Mouse (Mus musculus): Measurements from ENCODE around the gene Man1b1. TPM values are rescaled to one million over a fixed set of nuclear protein-coding genes. Genes with fewer than 3 reads are reported as not detected.
A peak's percentile ranks its signal among the peaks of the same experiment; 100 is the strongest.

Man1b1 gene
- polyA plus RNA-seq, 2 experiments, result 6.6 to 25.4 TPM

DNA sequence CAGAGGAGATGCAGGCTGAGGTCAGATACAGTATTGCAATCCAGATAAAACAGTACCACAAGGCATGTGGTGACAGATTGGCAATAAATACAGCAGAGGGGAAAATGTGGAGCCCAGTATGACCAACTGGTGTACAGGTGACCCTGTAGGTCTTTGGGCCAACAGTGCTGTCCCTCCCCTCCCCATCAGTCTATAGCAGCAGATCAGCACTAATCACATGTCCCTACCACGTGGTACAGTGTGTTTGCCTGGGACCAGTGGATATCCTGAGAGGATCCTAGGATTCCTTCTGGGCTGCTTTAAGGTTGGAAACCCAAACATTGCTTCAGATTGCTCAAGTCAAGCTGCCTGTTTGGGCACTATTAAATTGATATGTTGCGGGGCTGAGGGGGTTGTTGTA, 1.4 kb downstream of the Man1b1 start:
- DNase-seq (ENCODE audit: low read depth in 3 of 3, low spot score in 3 of 3) (no peak), ATAC-seq (ENCODE audit: insufficient read depth) (no peak)
- Histone ChIP-seq H3K27me3 (ENCODE audit: control insufficient read depth, insufficient read depth, low read length) (no peaks in the 10 kb centered on the region), H3K27ac (no peak overlapping the region; the same call in 1 of the 2 replicates), H3K36me3 (replicated peaks; ENCODE audit: control insufficient read depth, insufficient read depth, low read depth) (peaks cover 19% of the 10 kb centered on the region), H3K9ac (replicated peaks) (peak overlapping the region; percentile 93), H3K4me1 (replicated peaks; ENCODE audit: control insufficient read depth in 2 of 2, insufficient read depth in 2 of 2, low read length in 1 of 2) (peaks cover 12 to 14% of the 10 kb centered on the region in 2 experiments), H3K4me3 (ENCODE audit: insufficient read depth in 1 of 2, low read depth in 2 of 2, low read length in 2 of 2) (peak overlapping the region; percentile 90 to 99), H3K4me2 (ENCODE audit: low read depth) (peak overlapping the region; percentile 96), H3K9me3 (ENCODE audit: control insufficient read depth, low read length) (no peaks in the 10 kb centered on the region)
- 69% methylated on average over 2 of the region's 2 CpGs for WGBS (ENCODE audit: insufficient replicate concordance)
- TF ChIP-seq EP300 (IDR thresholded peaks at IDR 0.05; ENCODE audit: low read depth) (no peak), CTCF (IDR thresholded peaks at IDR 0.05; ENCODE audit: low read depth) (no peak)

- DNase-seq (ENCODE audit: low read depth in 3 of 3, low spot score in 3 of 3) (no peak), ATAC-seq (ENCODE audit: insufficient read depth) (no peak)
- H3K4me2 ChIP-seq (ENCODE audit: low read depth), result no peak overlapping the region
- H3K4me1 ChIP-seq (replicated peaks; ENCODE audit: control insufficient read depth in 2 of 2, insufficient read depth in 2 of 2, low read length in 1 of 2), result peaks cover 4 to 5% of the 10 kb centered on the region in 2 experiments
- H3K9ac ChIP-seq (replicated peaks), result no peak overlapping the region
- no peaks in the 10 kb centered on the region for H3K27me3 ChIP-seq (ENCODE audit: control insufficient read depth, insufficient read depth, low read length)
- H3K9me3 ChIP-seq (ENCODE audit: control insufficient read depth, low read length), result no peaks in the 10 kb centered on the region
- no peak overlapping the region for H3K27ac ChIP-seq
- H3K36me3 ChIP-seq (replicated peaks; ENCODE audit: control insufficient read depth, insufficient read depth, low read depth), result peaks cover 33% of the 10 kb centered on the region
- TF ChIP-seq CTCF (IDR thresholded peaks at IDR 0.05; ENCODE audit: low read depth), result no peak
- H3K4me3 ChIP-seq (ENCODE audit: insufficient read depth in 1 of 2, low read depth in 2 of 2, low read length in 2 of 2), result no peak overlapping the region
- 86% methylated on average over 6 of the region's 6 CpGs for WGBS (ENCODE audit: insufficient replicate concordance)
Observed at GRCm38 (mm10) chr2:25338303-25338702, 6.2 kb downstream of the Man1b1 start.

DNA sequence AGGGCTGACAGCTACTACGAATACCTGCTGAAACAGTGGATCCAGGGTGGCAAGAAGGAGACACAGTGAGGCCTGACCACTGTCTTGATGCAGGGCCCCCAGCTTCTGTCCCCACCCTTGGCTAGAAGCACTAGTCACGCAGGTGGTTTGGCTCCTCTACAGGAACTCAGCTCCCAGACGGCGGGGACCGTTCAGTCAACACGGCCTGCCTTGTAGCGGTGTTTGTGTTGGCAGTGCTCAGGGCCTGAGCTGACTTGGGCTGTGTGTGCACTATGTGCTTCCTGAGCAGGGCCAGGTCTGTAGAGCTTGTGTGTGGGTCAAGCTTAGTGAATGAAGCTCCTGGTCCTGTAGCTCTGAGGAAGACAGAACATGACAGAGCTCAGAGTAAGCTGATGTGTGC, 16.0 kb downstream of the Man1b1 start:
- no peak overlapping the region for H3K9ac ChIP-seq (replicated peaks)
- H3K4me3 ChIP-seq (ENCODE audit: insufficient read depth in 1 of 2, low read depth in 2 of 2, low read length in 2 of 2), result no peak overlapping the region
- H3K4me1 ChIP-seq (replicated peaks; ENCODE audit: control insufficient read depth in 2 of 2, insufficient read depth in 2 of 2, low read length in 1 of 2), result no peaks in the 10 kb centered on the region
- H3K4me2 ChIP-seq (ENCODE audit: low read depth), result no peak overlapping the region
- no peak overlapping the region for H3K27ac ChIP-seq
- no peaks in the 10 kb centered on the region for H3K27me3 ChIP-seq (ENCODE audit: control insufficient read depth, insufficient read depth, low read length)
- no peak for ATAC-seq (ENCODE audit: insufficient read depth)
- no peaks in the 10 kb centered on the region for H3K9me3 ChIP-seq (ENCODE audit: control insufficient read depth, low read length)
- no peak for DNase-seq (ENCODE audit: low read depth in 3 of 3, low spot score in 3 of 3)
- peaks cover 53% of the 10 kb centered on the region for H3K36me3 ChIP-seq (replicated peaks; ENCODE audit: control insufficient read depth, insufficient read depth, low read depth)
- no peak for TF ChIP-seq EP300 (IDR thresholded peaks at IDR 0.05; ENCODE audit: low read depth)
- no peak for TF ChIP-seq CTCF (IDR thresholded peaks at IDR 0.05; ENCODE audit: low read depth)
- 82% methylated on average over 7 of the region's 7 CpGs for WGBS (ENCODE audit: insufficient replicate concordance)

GRCm38 (mm10) chr2:25349499-25349898, 17.4 kb downstream of the Man1b1 start:
- Histone ChIP-seq H3K4me3 (ENCODE audit: insufficient read depth in 1 of 2, low read depth in 2 of 2, low read length in 2 of 2) (no peak overlapping the region), H3K27me3 (ENCODE audit: control insufficient read depth, insufficient read depth, low read length) (no peaks in the 10 kb centered on the region), H3K9ac (replicated peaks) (no peak overlapping the region), H3K27ac (no peak overlapping the region), H3K4me2 (ENCODE audit: low read depth) (no peak overlapping the region), H3K36me3 (replicated peaks; ENCODE audit: control insufficient read depth, insufficient read depth, low read depth) (peaks cover 43% of the 10 kb centered on the region), H3K4me1 (replicated peaks; ENCODE audit: control insufficient read depth in 2 of 2, insufficient read depth in 2 of 2, low read length in 1 of 2) (no peaks in the 10 kb centered on the region), H3K9me3 (ENCODE audit: control insufficient read depth, low read length) (no peaks in the 10 kb centered on the region)
- 78% methylated on average over 4 of the region's 4 CpGs for WGBS (ENCODE audit: insufficient replicate concordance)
- ATAC-seq (ENCODE audit: insufficient read depth) (no peak), DNase-seq (ENCODE audit: low read depth in 3 of 3, low spot score in 3 of 3) (no peak)
- TF ChIP-seq EP300 (IDR thresholded peaks at IDR 0.05; ENCODE audit: low read depth) (no peak), CTCF (IDR thresholded peaks at IDR 0.05; ENCODE audit: low read depth) (no peak)

- whole genome bisulfite sequencing (ENCODE audit: insufficient replicate concordance), result 80% methylated on average over 3 of the region's 3 CpGs
- Histone ChIP-seq H3K27me3 (ENCODE audit: control insufficient read depth, insufficient read depth, low read length) (no peaks in the 10 kb centered on the region), H3K9ac (replicated peaks) (no peak overlapping the region), H3K27ac (no peak overlapping the region), H3K4me1 (replicated peaks; ENCODE audit: control insufficient read depth in 2 of 2, insufficient read depth in 2 of 2, low read length in 1 of 2) (peaks cover 2 to 5% of the 10 kb centered on the region in 2 experiments; a peak in 3 of 4 replicates), H3K36me3 (replicated peaks; ENCODE audit: control insufficient read depth, insufficient read depth, low read depth) (peaks cover 33% of the 10 kb centered on the region), H3K4me3 (ENCODE audit: insufficient read depth in 1 of 2, low read depth in 2 of 2, low read length in 2 of 2) (no peak overlapping the region), H3K9me3 (ENCODE audit: control insufficient read depth, low read length) (no peaks in the 10 kb centered on the region), H3K4me2 (ENCODE audit: low read depth) (no peak overlapping the region)
- ATAC-seq (ENCODE audit: insufficient read depth) (no peak), DNase-seq (ENCODE audit: low read depth in 3 of 3, low spot score in 3 of 3) (no peak)
- TF ChIP-seq EP300 (IDR thresholded peaks at IDR 0.05; ENCODE audit: low read depth), result no peak
- TF ChIP-seq CTCF (IDR thresholded peaks at IDR 0.05; ENCODE audit: low read depth), result no peak
Observed at GRCm38 (mm10) chr2:25350701-25351100, 18.6 kb downstream of the Man1b1 start.
